Mouse (Mus musculus) small intestine, adult 2 months (tissue): ENCODE results near the gene Cpne7. TPM values are rescaled to one million over a fixed set of nuclear protein-coding genes. Genes with fewer than 3 reads are reported as not detected.

ENCODE experiments used
- H3K27ac ChIP-seq: fragments of 200-500 bp; 2 replicates; pipeline ENCODE4 v1.5.1; 2012; ENCODE audit warnings: low read depth, low read length, control low read depth, inconsistent platforms; ENCODE audit not compliant: insufficient read depth
- H3K27me3 ChIP-seq: fragments of 200-500 bp; 2 replicates; pipeline ENCODE4 v1.6.1; 2012; ENCODE audit warnings: mild to moderate bottlenecking, moderate library complexity, low read length, inconsistent platforms; ENCODE audit not compliant: control insufficient read depth, insufficient read depth
- H3K36me3 ChIP-seq: fragments of 200-500 bp; 2 replicates; pipeline ENCODE4 v1.6.1; 2012; ENCODE audit warnings: mild to moderate bottlenecking, low read length, control low read depth, inconsistent platforms; ENCODE audit not compliant: control insufficient read depth, insufficient read depth
- H3K4me1 ChIP-seq: fragments of 200-500 bp; 2 replicates; pipeline ENCODE4 v1.6.1; 2012; ENCODE audit warnings: low read length, inconsistent platforms, mixed read lengths; ENCODE audit not compliant: control insufficient read depth, insufficient read depth, insufficient read length
- H3K4me3 ChIP-seq: fragments of 200-500 bp; 2 replicates; pipeline ENCODE4 v1.5.1; 2012; ENCODE audit warnings: low read depth, mild to moderate bottlenecking, control low read depth, inconsistent platforms, low read length, moderate library complexity
- CTCF ChIP-seq: fragments of 200-500 bp; IDR thresholded peaks from 2 replicates; pipeline ENCODE4 v1.5.1; 2012; ENCODE audit warnings: low read depth, mild to moderate bottlenecking, control low read depth, inconsistent platforms, low read length, moderate library complexity, mixed read lengths; ENCODE audit not compliant: insufficient replicate concordance, insufficient read length; ENCODE audit errors: extremely low read depth
- POLR2A ChIP-seq: fragments of 200-500 bp; IDR thresholded peaks from 2 replicates; pipeline ENCODE4 v1.6.1; 2012; ENCODE audit warnings: low read depth, mild to moderate bottlenecking, control low read depth, inconsistent platforms, low read length, moderate library complexity
- WGBS: fragments of 180-500 bp; shearing (Covaris S2); methylation state at CpG from one replicate; pipeline ENCODE4 v1.1.7; 2018; 5-methylcytosine and 5-hydroxymethylcytosine counted together
- polyA plus RNA-seq: library from polyadenylated mRNA; depleted of rRNA; stranded (reverse); fragments of >200 nt; gene quantifications from 2 replicates; pipeline ENCODE4 v1.2.3, GENCODE M21; 2012; rRNA removed

The Cpne7 gene
- polyA plus RNA-seq, 1 experiment: 0.94 TPM

- H3K27ac ChIP-seq: 0 out of 2 replicates have a peak overlapping the region, but pooled peaks have one; percentile 43
- 66% methylated on average over 7 of the region's 7 CpGs for WGBS
Measured at GRCm38 (mm10) chr8:123146390-123146789, 29.2 kb downstream of the Cpne7 start.

GRCm38 (mm10) chr8:123150737-123151171 lies 33.6 kb downstream of the Cpne7 start:
- 56% methylated on average over 9 of the region's 9 CpGs for WGBS
- H3K27ac ChIP-seq: 0 out of 2 replicates have a peak overlapping the region, but pooled peaks have one; percentile 5

More at GRCm38 (mm10) chr8:123146390-123146789, 29.2 kb downstream of the Cpne7 start:
- Histone ChIP-seq H3K4me1 (no peaks in the 10 kb centered on the region), H3K4me3 (no peak overlapping the region), H3K36me3 (no peaks in the 10 kb centered on the region), H3K27me3 (no peaks in the 10 kb centered on the region)
- TF ChIP-seq POLR2A (no peak), CTCF (no peak)

DNA sequence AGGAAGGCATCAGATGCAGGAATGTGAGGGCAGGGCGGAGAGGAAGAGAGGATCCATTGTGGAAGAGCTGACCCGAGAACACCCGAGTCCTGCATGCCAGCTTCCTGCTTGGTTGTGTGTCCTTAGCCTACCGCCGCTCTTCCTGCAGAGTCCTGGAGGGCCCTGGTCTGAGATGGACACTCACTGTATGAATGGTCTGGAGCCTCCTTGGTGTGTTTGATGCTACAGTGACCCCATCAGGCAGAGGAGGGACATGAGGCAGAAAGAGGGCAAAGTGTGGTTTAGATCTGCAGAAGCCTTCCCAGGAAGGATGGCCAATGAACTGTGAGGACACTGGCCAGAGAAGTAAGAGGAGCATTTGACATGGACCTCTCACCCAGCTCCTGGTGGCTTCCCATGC lies 38.0 kb downstream of the Cpne7 start:
- WGBS: 77% methylated on average over 5 of the region's 5 CpGs
- Histone ChIP-seq H3K4me3 (no peak overlapping the region), H3K27me3 (no peaks in the 10 kb centered on the region), H3K4me1 (no peaks in the 10 kb centered on the region), H3K36me3 (no peaks in the 10 kb centered on the region), H3K27ac (no peak overlapping the region)
- TF ChIP-seq POLR2A (no peak), CTCF (no peak)

More at GRCm38 (mm10) chr8:123150737-123151171, 33.6 kb downstream of the Cpne7 start:
- Histone ChIP-seq H3K4me3 (no peak overlapping the region), H3K27me3 (no peaks in the 10 kb centered on the region), H3K36me3 (no peaks in the 10 kb centered on the region), H3K4me1 (no peaks in the 10 kb centered on the region)
- TF ChIP-seq CTCF: no peak
- no peak for TF ChIP-seq POLR2A

GRCm38 (mm10) chr8:123156070-123156773 lies 39.0 kb downstream of the Cpne7 start:
- Histone ChIP-seq H3K4me3 (no peak overlapping the region), H3K27ac (no peak overlapping the region), H3K36me3 (no peaks in the 10 kb centered on the region), H3K4me1 (no peaks in the 10 kb centered on the region), H3K27me3 (no peaks in the 10 kb centered on the region)
- TF ChIP-seq CTCF (no peak), POLR2A (no peak)
- 61% methylated on average over 9 of the region's 9 CpGs for WGBS

DNA sequence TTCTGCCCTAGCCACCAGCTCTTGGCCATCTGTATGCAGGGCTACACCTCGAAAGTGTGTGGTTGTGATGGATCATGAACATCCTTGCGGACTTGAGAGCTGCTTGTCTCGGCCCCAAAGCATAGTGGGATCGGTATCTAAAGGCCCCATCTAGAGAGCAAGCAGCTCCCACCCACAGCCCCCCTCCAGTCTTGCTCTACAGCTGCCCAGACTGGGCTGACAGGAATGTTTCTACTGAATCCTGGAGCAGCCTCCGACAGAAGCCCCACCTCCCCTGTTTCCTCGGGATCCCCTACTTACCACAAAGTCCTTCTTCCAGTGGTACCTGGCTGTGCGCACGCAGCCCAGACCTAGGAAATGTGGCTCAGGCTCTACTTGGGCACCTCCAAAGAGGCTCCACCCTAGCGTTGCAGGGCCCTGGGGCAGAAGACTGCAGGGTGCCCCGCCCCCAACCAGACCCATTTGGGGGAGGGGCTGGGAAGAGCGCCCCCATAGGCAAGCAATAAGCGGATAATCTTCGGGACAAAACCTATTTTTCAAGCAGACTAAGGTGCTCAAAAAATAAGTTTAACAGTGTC lies 40.8 kb downstream of the Cpne7 start, which contains the start of gene Sult5a1:
TSS of gene Sult5a1 (minus strand) at position 428 of the 578 bp plus-strand sequence.
- no peak within 1 kb of the TSS for H3K27ac ChIP-seq
- 31% methylated on average over 13 of the region's 13 CpGs for WGBS
- H3K4me1 ChIP-seq: no peaks in the 10 kb centered on the region; the same call in 1 of the 2 replicates
- no peak for TF ChIP-seq POLR2A
- no peak for TF ChIP-seq CTCF
- H3K27me3 ChIP-seq: no peaks in the 10 kb centered on the region
- no peaks in the 10 kb centered on the region for H3K36me3 ChIP-seq
- no peak within 1 kb of the TSS for H3K4me3 ChIP-seq

- no peak for TF ChIP-seq CTCF
- TF ChIP-seq POLR2A: no peak
- WGBS: 75% methylated on average over 3 of the region's 3 CpGs
- Histone ChIP-seq H3K4me3 (no peak overlapping the region), H3K4me1 (peaks cover 3% of the 10 kb centered on the region; the same call in 1 of the 2 replicates), H3K27me3 (no peaks in the 10 kb centered on the region), H3K36me3 (no peaks in the 10 kb centered on the region), H3K27ac (no peak overlapping the region)
Measured at GRCm38 (mm10) chr8:123181391-123181790, 64.2 kb downstream of the Cpne7 start.

Other genes with a start within 250 kb of the Cpne7 start
- 23.9 and 79.9 TPM in 2 replicates for gene Ankrd11, start 75.1 kb upstream of the Cpne7 start, polyA plus RNA-seq
- 54.1 and 132 TPM in 2 replicates for gene Spg7, start 54.4 kb upstream of the Cpne7 start, polyA plus RNA-seq
- 2,280 and 2,994 TPM in 2 replicates for gene Rpl13, start 15.0 kb upstream of the Cpne7 start, polyA plus RNA-seq
- gene Sult5a1, start 40.9 kb downstream of the Cpne7 start, polyA plus RNA-seq: 0.19 and 0.41 TPM in 2 replicates
- 152 and 830 TPM in 2 replicates for gene Dpep1, start 68.9 kb downstream of the Cpne7 start, polyA plus RNA-seq
- gene Chmp1a, start 95.4 kb downstream of the Cpne7 start, polyA plus RNA-seq: 77.5 and 148 TPM in 2 replicates
- 0.10 and 0.13 TPM in 2 replicates for gene Spata33, start 95.5 kb downstream of the Cpne7 start, polyA plus RNA-seq
- 20.7 and 27.7 TPM in 2 replicates for gene Cdk10, start 107.5 kb downstream of the Cpne7 start, polyA plus RNA-seq
- 11.8 and 19.0 TPM in 2 replicates for gene Spata2l, start 118.9 kb downstream of the Cpne7 start, polyA plus RNA-seq
- 20.8 and 33.8 TPM in 2 replicates for gene Zfp276, start 136.8 kb downstream of the Cpne7 start, polyA plus RNA-seq
- 48.3 and 106 TPM in 2 replicates for gene Vps9d1, start 137.0 kb downstream of the Cpne7 start, polyA plus RNA-seq
- 10.9 and 14.1 TPM in 2 replicates for gene Fanca, start 201.2 kb downstream of the Cpne7 start, polyA plus RNA-seq
- gene Spire2, start 215.3 kb downstream of the Cpne7 start, polyA plus RNA-seq: 20.9 and 56.2 TPM in 2 replicates